Mouse (Mus musculus) heart, embryonic 13.5 days (tissue): Measurements from ENCODE around the gene Uhmk1. TPM values are rescaled to one million over a fixed set of nuclear protein-coding genes. Genes with fewer than 3 reads are reported as not detected.
A peak's percentile ranks its signal among the peaks of the same experiment; 100 is the strongest.

Experiments
- ATAC-seq: fragments of 200-750 bp; cut with Nextera tagmentation; 2 replicates; pipeline ENCODE4 v1.8.0; 2017; ENCODE audit warnings: moderate TSS enrichment; ENCODE audit not compliant: insufficient number of reproducible peaks, low FRiP score, low TSS enrichment; ENCODE audit errors: extremely low read depth
- H3K27ac ChIP-seq: fragments of 300-500 bp; sonication (generic); replicated peaks from 2 replicates; pipeline ENCODE4 v1.5.1; 2015; ENCODE audit warnings: moderate library complexity, mild to moderate bottlenecking, inconsistent platforms
- H3K27me3 ChIP-seq: fragments of 300-500 bp; sonication (generic); replicated peaks from 2 replicates; pipeline ENCODE4 v1.6.1; 2015; ENCODE audit warnings: mild to moderate bottlenecking, inconsistent platforms
- H3K36me3 ChIP-seq: fragments of 300-500 bp; sonication (generic); 2 replicates; pipeline ENCODE4 v1.6.1; 2015; ENCODE audit warnings: mild to moderate bottlenecking, inconsistent platforms
- H3K4me1 ChIP-seq: fragments of 300-500 bp; sonication (generic); 2 replicates; pipeline ENCODE4 v1.6.1; 2015; ENCODE audit warnings: inconsistent platforms
- H3K4me2 ChIP-seq: fragments of 300-500 bp; sonication (generic); 2 replicates; pipeline ENCODE4 v1.6.1; 2015; ENCODE audit warnings: inconsistent platforms, mild to moderate bottlenecking, moderate library complexity
- H3K4me3 ChIP-seq: fragments of 300-500 bp; sonication (generic); 2 replicates; pipeline ENCODE4 v1.5.1; 2015; ENCODE audit warnings: moderate library complexity, mild to moderate bottlenecking, inconsistent platforms
- H3K9ac ChIP-seq: fragments of 300-500 bp; sonication (generic); 2 replicates; pipeline ENCODE4 v1.6.1; 2015; ENCODE audit warnings: inconsistent platforms, mild to moderate bottlenecking, moderate library complexity
- H3K9me3 ChIP-seq: fragments of 300-500 bp; sonication (generic); 2 replicates; pipeline ENCODE4 v1.6.1; 2016; ENCODE audit warnings: inconsistent platforms
- WGBS: fragments of 180-500 bp; shearing (Covaris S2); methylation state at CpG from one replicate; pipeline ENCODE4 v1.1.7; 2015; ENCODE audit warnings: mixed read lengths; 5-methylcytosine and 5-hydroxymethylcytosine counted together
- polyA plus RNA-seq: library from polyadenylated mRNA; unstranded; fragments of >200 nt; fragmentation: Nextera tagmentation; extraction: Ambion mirVana; gene quantifications from 2 replicates; pipeline ENCODE4 v1.2.1, GENCODE M21; 2015

Uhmk1 gene
- polyA plus RNA-seq, 1 experiment from 2014 or later = 5.1 TPM

DNA sequence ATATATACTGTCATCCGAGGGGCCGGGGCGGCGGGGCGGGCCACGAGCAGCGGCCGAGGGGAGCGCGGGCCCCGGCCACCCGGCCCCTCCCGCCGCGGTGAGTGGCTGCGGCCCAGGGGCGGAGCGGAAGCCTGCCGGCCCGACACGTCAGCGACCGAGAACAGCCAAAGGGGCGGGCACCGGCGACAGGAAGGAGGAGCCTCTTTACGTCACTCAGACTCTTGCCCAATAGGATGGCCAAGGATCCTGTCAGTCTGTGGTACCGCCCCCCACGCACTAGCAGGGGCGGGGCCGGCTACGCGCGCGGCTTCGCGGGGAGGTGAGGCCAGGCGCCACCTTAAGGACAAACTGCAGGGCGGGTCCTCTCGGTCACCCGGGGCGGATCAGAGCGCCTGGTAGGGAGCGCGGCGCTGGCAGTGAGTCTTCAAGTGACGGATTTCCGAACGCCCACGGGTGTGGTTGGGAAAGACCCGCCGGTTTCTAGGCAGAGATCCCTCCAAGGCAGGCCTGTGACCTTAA lies 40.3 kb downstream of the Uhmk1 start, which contains the start of gene Uap1:
Gene Uap1, minus strand, starts transcription at position 144 of the 519 bp plus-strand sequence.
- peak within 1 kb of the TSS; percentile 83 for H3K4me2 ChIP-seq
- ATAC-seq = peak; percentile 100
- H3K36me3 ChIP-seq = no peaks in the 10 kb centered on the region
- H3K4me1 ChIP-seq = peaks cover 41% of the 10 kb centered on the region
- peak within 1 kb of the TSS; percentile 92 for H3K9ac ChIP-seq
- peak within 1 kb of the TSS; percentile 76 for H3K4me3 ChIP-seq
- no peaks in the 10 kb centered on the region for H3K27me3 ChIP-seq
- under 1% methylated on average over 52 of the region's 52 CpGs for WGBS
- H3K9me3 ChIP-seq = no peaks in the 10 kb centered on the region
- peak within 1 kb of the TSS; percentile 94 for H3K27ac ChIP-seq

DNA sequence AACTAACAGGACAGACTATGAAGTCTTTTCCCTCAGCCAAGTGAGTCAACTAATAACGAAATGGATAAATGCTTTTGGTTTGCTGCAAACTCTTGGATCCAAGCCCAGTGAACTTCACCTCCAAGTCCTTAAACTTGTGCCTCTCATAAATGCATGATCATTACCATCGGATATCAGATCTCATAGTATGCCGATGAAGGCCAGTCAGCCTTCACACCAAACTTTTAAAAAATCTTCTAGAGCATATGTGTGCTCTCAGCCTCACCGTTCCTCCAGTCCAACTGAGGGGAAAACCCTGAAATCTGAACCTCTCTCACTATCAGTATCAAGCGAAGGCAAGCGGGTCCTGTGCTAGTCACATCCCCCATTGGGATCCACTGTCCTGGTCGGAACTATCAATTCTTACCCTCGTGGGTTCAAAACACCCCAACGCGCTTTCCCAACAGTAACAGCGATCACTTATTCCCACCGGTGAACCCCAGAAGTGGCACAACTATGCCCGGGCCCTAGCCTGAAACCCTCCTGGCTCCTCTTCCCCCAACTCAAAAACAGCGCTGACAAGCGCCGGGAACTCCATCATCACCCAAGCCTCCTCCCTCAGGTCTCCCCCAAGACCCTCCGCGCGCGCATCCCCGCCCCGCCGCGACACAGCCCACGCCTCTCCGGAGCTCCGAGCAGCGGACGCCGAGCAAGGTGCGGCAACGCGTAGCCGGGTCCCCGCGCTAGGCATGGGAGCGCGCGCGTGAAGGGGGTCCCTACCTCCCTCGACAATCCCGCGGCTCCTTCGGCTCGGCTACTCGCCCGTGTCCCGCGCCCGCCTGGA lies 41.0 kb downstream of the Uhmk1 start:
- H3K36me3 ChIP-seq = no peaks in the 10 kb centered on the region
- H3K4me3 ChIP-seq = peak overlapping the region; percentile 76
- peak overlapping the region; percentile 74 for H3K4me2 ChIP-seq
- H3K9ac ChIP-seq = peak overlapping the region; percentile 92
- no peaks in the 10 kb centered on the region for H3K27me3 ChIP-seq
- H3K9me3 ChIP-seq = no peaks in the 10 kb centered on the region
- H3K27ac ChIP-seq = peak overlapping the region; percentile 88
- under 1% methylated on average over 49 of the region's 50 CpGs for WGBS
- peaks cover 48% of the 10 kb centered on the region for H3K4me1 ChIP-seq
- ATAC-seq = no peak

DNA sequence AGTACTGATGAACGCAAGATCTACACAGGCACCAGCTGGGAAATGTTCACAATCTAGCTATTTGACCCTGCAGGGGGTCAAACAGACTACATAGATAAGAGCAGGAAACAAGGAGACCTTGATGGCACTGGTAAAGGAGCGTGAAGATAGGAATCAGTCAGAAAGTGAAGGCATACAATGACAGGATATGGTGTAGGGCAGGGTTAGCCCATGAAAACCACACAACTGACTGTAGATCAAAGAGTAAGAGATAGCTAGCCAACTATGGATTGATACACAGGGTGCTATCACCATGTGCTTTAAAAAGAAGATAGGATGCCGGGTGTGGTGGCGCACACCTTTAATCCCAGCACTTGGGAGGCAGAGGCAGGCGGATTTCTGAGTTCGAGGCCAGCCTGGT lies 47.4 kb downstream of the Uhmk1 start:
- Histone ChIP-seq H3K4me2 (no peak overlapping the region), H3K36me3 (peaks cover 30% of the 10 kb centered on the region), H3K9me3 (no peaks in the 10 kb centered on the region), H3K27ac (no peak overlapping the region), H3K4me3 (no peak overlapping the region), H3K27me3 (no peaks in the 10 kb centered on the region), H3K4me1 (peaks cover 52% of the 10 kb centered on the region), H3K9ac (no peak overlapping the region)
- ATAC-seq = no peak
- 79% methylated on average over 6 of the region's 6 CpGs for WGBS

- Histone ChIP-seq H3K4me2 (no peak overlapping the region), H3K4me1 (peaks cover 47% of the 10 kb centered on the region), H3K4me3 (no peak overlapping the region), H3K27ac (no peak overlapping the region), H3K27me3 (no peaks in the 10 kb centered on the region), H3K36me3 (peaks cover 49% of the 10 kb centered on the region), H3K9me3 (no peaks in the 10 kb centered on the region), H3K9ac (no peak overlapping the region)
- no peak for ATAC-seq
- 78% methylated on average over 3 of the region's 3 CpGs for WGBS
These were observed 50.3 kb downstream of the Uhmk1 start for GRCm38 (mm10) chr1:170164913-170165312.

GRCm38 (mm10) chr1:170164053-170164614 lies 51.1 kb downstream of the Uhmk1 start:
- Histone ChIP-seq H3K27ac (no peak overlapping the region), H3K4me3 (no peak overlapping the region), H3K4me1 (peaks cover 39% of the 10 kb centered on the region), H3K9ac (no peak overlapping the region), H3K9me3 (no peaks in the 10 kb centered on the region), H3K4me2 (no peak overlapping the region), H3K27me3 (no peaks in the 10 kb centered on the region), H3K36me3 (peaks cover 54% of the 10 kb centered on the region)
- 75% methylated on average over 2 of the region's 2 CpGs for WGBS
- no peak for ATAC-seq

DNA sequence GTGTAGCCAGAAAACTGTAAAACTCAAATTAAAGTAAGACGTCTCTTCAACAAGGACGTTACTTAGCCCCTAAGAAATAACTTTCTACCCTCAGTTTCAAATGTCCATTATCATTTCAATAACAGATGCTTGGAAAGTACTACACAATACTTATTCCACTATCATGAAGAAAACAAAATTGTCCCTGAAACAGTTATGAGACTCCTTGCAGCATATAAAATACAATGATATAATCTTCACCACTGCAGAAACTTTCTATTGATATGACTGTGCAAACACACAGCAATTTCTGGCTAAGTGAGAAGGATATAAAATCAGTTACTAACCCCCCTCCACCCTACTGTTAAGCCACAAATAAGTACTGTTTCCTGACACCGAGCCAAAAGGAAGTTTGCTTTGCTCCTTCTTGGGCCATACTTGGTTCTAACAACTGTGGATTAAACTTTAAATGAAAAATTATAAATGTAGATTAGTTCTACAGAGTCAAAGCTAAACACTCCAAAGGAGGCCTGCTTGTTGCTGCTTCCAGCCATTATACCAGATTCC lies 51.7 kb downstream of the Uhmk1 start:
- Histone ChIP-seq H3K4me3 (no peak overlapping the region), H3K27ac (no peak overlapping the region), H3K36me3 (peaks cover 60% of the 10 kb centered on the region), H3K4me1 (peaks cover 33% of the 10 kb centered on the region), H3K4me2 (no peak overlapping the region), H3K27me3 (no peaks in the 10 kb centered on the region), H3K9me3 (no peaks in the 10 kb centered on the region), H3K9ac (no peak overlapping the region)
- 72% methylated on average over 3 of the region's 3 CpGs for WGBS
- no peak for ATAC-seq

DNA sequence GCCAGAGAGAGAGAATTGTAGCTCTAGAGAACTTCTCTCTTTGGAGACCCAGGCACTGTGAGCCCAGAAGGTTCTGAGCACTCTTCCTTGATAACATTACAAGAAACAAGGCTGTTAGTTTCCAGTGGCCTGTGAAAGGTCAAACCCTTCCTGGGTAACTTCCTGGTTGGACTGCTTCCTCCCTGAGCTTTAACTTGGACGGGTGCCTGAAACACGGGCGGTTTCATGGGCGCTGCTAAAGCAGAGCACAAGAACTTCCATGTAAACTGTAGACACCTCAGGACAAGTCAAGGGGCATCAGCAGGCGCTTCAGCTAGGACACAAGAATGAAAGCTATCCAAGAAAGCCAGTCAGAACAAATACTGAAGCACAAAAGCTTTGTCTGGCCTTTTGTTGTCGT lies 53.3 kb downstream of the Uhmk1 start:
- H3K9me3 ChIP-seq = no peaks in the 10 kb centered on the region
- no peak overlapping the region for H3K4me3 ChIP-seq
- H3K4me2 ChIP-seq = no peak overlapping the region
- peaks cover 20% of the 10 kb centered on the region for H3K4me1 ChIP-seq
- peaks cover 73% of the 10 kb centered on the region for H3K36me3 ChIP-seq
- no peak overlapping the region for H3K9ac ChIP-seq
- H3K27ac ChIP-seq = peak overlapping the region; percentile 38
- WGBS = 49% methylated on average over 6 of the region's 6 CpGs
- ATAC-seq = no peak
- H3K27me3 ChIP-seq = no peaks in the 10 kb centered on the region

GRCm38 (mm10) chr1:170160397-170160938 lies 54.7 kb downstream of the Uhmk1 start:
- Histone ChIP-seq H3K9ac (no peak overlapping the region), H3K27me3 (no peaks in the 10 kb centered on the region), H3K36me3 (peaks cover 72% of the 10 kb centered on the region), H3K9me3 (no peaks in the 10 kb centered on the region), H3K4me1 (peaks cover 14% of the 10 kb centered on the region), H3K4me2 (no peak overlapping the region), H3K4me3 (no peak overlapping the region), H3K27ac (no peak overlapping the region)
- 72% methylated on average over 3 of the region's 3 CpGs for WGBS
- ATAC-seq = no peak

GRCm38 (mm10) chr1:170159707-170160106 lies 55.5 kb downstream of the Uhmk1 start:
- Histone ChIP-seq H3K36me3 (peaks cover 72% of the 10 kb centered on the region), H3K9me3 (no peaks in the 10 kb centered on the region), H3K9ac (no peak overlapping the region), H3K4me1 (peaks cover 14% of the 10 kb centered on the region), H3K27ac (no peak overlapping the region), H3K27me3 (no peaks in the 10 kb centered on the region), H3K4me3 (no peak overlapping the region), H3K4me2 (no peak overlapping the region)
- ATAC-seq = no peak
- 83% methylated on average over 2 of the region's 2 CpGs for WGBS

- H3K4me2 ChIP-seq = no peak overlapping the region
- WGBS = 87% methylated on average over 5 of the region's 5 CpGs
- no peak overlapping the region for H3K9ac ChIP-seq
- peaks cover 72% of the 10 kb centered on the region for H3K36me3 ChIP-seq
- no peaks in the 10 kb centered on the region for H3K27me3 ChIP-seq
- no peaks in the 10 kb centered on the region for H3K4me1 ChIP-seq
- no peak for ATAC-seq
- H3K27ac ChIP-seq = no peak overlapping the region
- H3K9me3 ChIP-seq = no peaks in the 10 kb centered on the region
- no peak overlapping the region for H3K4me3 ChIP-seq
These were observed 59.4 kb downstream of the Uhmk1 start for GRCm38 (mm10) chr1:170155761-170156160.

GRCm38 (mm10) chr1:170155298-170155697 lies 59.9 kb downstream of the Uhmk1 start:
- Histone ChIP-seq H3K36me3 (peaks cover 72% of the 10 kb centered on the region), H3K27ac (no peak overlapping the region), H3K4me1 (no peaks in the 10 kb centered on the region), H3K9me3 (no peaks in the 10 kb centered on the region), H3K4me3 (no peak overlapping the region), H3K4me2 (no peak overlapping the region), H3K27me3 (no peaks in the 10 kb centered on the region), H3K9ac (no peak overlapping the region)
- 62% methylated on average over 2 of the region's 2 CpGs for WGBS
- no peak for ATAC-seq
